Mouse (Mus musculus) liver, adult 2 months (tissue): ENCODE results near the gene Lhpp. TPM values are rescaled to one million over a fixed set of nuclear protein-coding genes. Genes with fewer than 3 reads are reported as not detected.
A peak's percentile ranks its signal among the peaks of the same experiment; 100 is the strongest.

Experiments
- DNase-seq: peaks from one replicate; pipeline ENCODE4 v3.0.0-alpha.2; 2011; ENCODE audit warnings: low read depth, low spot score; ENCODE audit errors: extremely low read depth
- H3K27ac ChIP-seq: fragments of 200-500 bp; replicated peaks from 2 replicates; pipeline ENCODE4 v1.5.1; 2012; ENCODE audit warnings: low read depth, mild to moderate bottlenecking, control low read depth, inconsistent platforms, low read length; ENCODE audit not compliant: insufficient read depth
- H3K27me3 ChIP-seq: fragments of 200-500 bp; 2 replicates; pipeline ENCODE4 v1.6.1; 2012; ENCODE audit warnings: mild to moderate bottlenecking, moderate library complexity, low read length, inconsistent platforms; ENCODE audit not compliant: control insufficient read depth, insufficient read depth
- H3K36me3 ChIP-seq: fragments of 200-500 bp; 2 replicates; pipeline ENCODE4 v1.6.1; 2012; ENCODE audit warnings: low read length, inconsistent platforms; ENCODE audit not compliant: control insufficient read depth, insufficient read depth
- H3K4me1 ChIP-seq: fragments of 200-500 bp; 2 replicates; pipeline ENCODE4 v1.6.1; 2011; ENCODE audit warnings: low read length; ENCODE audit not compliant: control insufficient read depth, insufficient read depth
- H3K4me3 ChIP-seq: fragments of 200-500 bp; 2 replicates; pipeline ENCODE4 v1.5.1; 2011; ENCODE audit warnings: low read depth, mild to moderate bottlenecking, control low read depth, low read length, moderate library complexity; ENCODE audit not compliant: insufficient read depth
- H3K79me2 ChIP-seq: fragments of 200-500 bp; 2 replicates; pipeline ENCODE4 v1.6.1; 2012; ENCODE audit warnings: inconsistent platforms, mild to moderate bottlenecking, low read length, moderate library complexity; ENCODE audit not compliant: control insufficient read depth, insufficient read depth
- H3K9ac ChIP-seq: fragments of 200-500 bp; 2 replicates; pipeline ENCODE4 v1.6.1; 2012; ENCODE audit warnings: low read depth, mild to moderate bottlenecking, control low read depth, inconsistent platforms, low read length
- CTCF ChIP-seq: fragments of 200-500 bp; IDR thresholded peaks from 2 replicates; pipeline ENCODE4 v1.5.1; 2011; ENCODE audit warnings: low read depth, low read length, control low read depth
- POLR2A ChIP-seq: fragments of 200-500 bp; IDR thresholded peaks from 2 replicates; pipeline ENCODE4 v1.6.1; 2011; ENCODE audit warnings: low read length, control low read depth; ENCODE audit not compliant: insufficient read depth; ENCODE audit errors: extremely low read depth
- WGBS: fragments of 180-500 bp; shearing (Covaris S2); methylation state at CpG from one replicate; pipeline ENCODE4 v1.1.7; 2018; 5-methylcytosine and 5-hydroxymethylcytosine counted together
- polyA plus RNA-seq: library from polyadenylated mRNA; depleted of rRNA; stranded (reverse); fragments of >200 nt; gene quantifications from 2 replicates; pipeline ENCODE4 v1.2.3, GENCODE M21; 2012
- total RNA-seq: library from RNA; depleted of rRNA; stranded (reverse); fragments of >200 nt; gene quantifications from 2 replicates; pipeline ENCODE4 v1.2.3, GENCODE M21; 2014

Gene Lhpp
- total and polyA plus RNA-seq, 2 experiments = 60.2 to 137 TPM

- H3K79me2 ChIP-seq = no peaks in the 10 kb centered on the region
- peak; percentile 71 for DNase-seq
- no peak overlapping the region for H3K27ac ChIP-seq
- no peak overlapping the region for H3K9ac ChIP-seq
- TF ChIP-seq CTCF (no peak), POLR2A (no peak)
- no peaks in the 10 kb centered on the region for H3K27me3 ChIP-seq
- no peak overlapping the region for H3K4me3 ChIP-seq
- peaks cover 11% of the 10 kb centered on the region for H3K4me1 ChIP-seq
- H3K36me3 ChIP-seq = no peaks in the 10 kb centered on the region
- WGBS = 89% methylated on average over 8 of the region's 8 CpGs
Measured at GRCm38 (mm10) chr7:132704310-132704875, 94.0 kb downstream of the Lhpp start.

GRCm38 (mm10) chr7:132705130-132705529, 94.7 kb downstream of the Lhpp start:
- DNase-seq = no peak
- Histone ChIP-seq H3K79me2 (no peaks in the 10 kb centered on the region), H3K4me1 (peaks cover 11% of the 10 kb centered on the region), H3K27me3 (no peaks in the 10 kb centered on the region), H3K9ac (no peak overlapping the region), H3K4me3 (no peak overlapping the region), H3K36me3 (no peaks in the 10 kb centered on the region), H3K27ac (no peak overlapping the region)
- 90% methylated on average over 7 of the region's 7 CpGs for WGBS
- no peak for TF ChIP-seq POLR2A
- peak; percentile 63 for TF ChIP-seq CTCF

- H3K27me3 ChIP-seq = no peaks in the 10 kb centered on the region
- H3K4me3 ChIP-seq = no peak overlapping the region
- TF ChIP-seq POLR2A (no peak), CTCF (no peak)
- no peak for DNase-seq
- H3K36me3 ChIP-seq = no peaks in the 10 kb centered on the region
- H3K4me1 ChIP-seq = no peaks in the 10 kb centered on the region
- WGBS = 74% methylated on average over 9 of the region's 9 CpGs
- no peak overlapping the region for H3K9ac ChIP-seq
- no peak overlapping the region for H3K27ac ChIP-seq
- H3K79me2 ChIP-seq = no peaks in the 10 kb centered on the region
Measured at GRCm38 (mm10) chr7:132711579-132711978, 101.1 kb downstream of the Lhpp start.

- no peak for DNase-seq
- no peaks in the 10 kb centered on the region for H3K36me3 ChIP-seq
- no peak overlapping the region for H3K27ac ChIP-seq
- 65% methylated on average over 16 of the region's 16 CpGs for WGBS
- H3K9ac ChIP-seq = no peak overlapping the region
- no peaks in the 10 kb centered on the region for H3K79me2 ChIP-seq
- H3K27me3 ChIP-seq = no peaks in the 10 kb centered on the region
- TF ChIP-seq POLR2A (no peak), CTCF (no peak)
- H3K4me1 ChIP-seq = no peaks in the 10 kb centered on the region
- H3K4me3 ChIP-seq = no peak overlapping the region
Measured at GRCm38 (mm10) chr7:132712044-132712708, 101.7 kb downstream of the Lhpp start.

GRCm38 (mm10) chr7:132712956-132713355, 102.5 kb downstream of the Lhpp start:
- H3K36me3 ChIP-seq = no peaks in the 10 kb centered on the region
- H3K9ac ChIP-seq = no peak overlapping the region; the same call in 1 of the 2 replicates
- H3K27me3 ChIP-seq = no peaks in the 10 kb centered on the region
- TF ChIP-seq POLR2A (no peak), CTCF (no peak)
- H3K27ac ChIP-seq = 0 out of 2 replicates have a peak overlapping the region, but pooled peaks have one; percentile 8
- DNase-seq = no peak
- no peak overlapping the region for H3K4me3 ChIP-seq
- H3K4me1 ChIP-seq = no peaks in the 10 kb centered on the region
- WGBS = 84% methylated on average over 7 of the region's 7 CpGs
- H3K79me2 ChIP-seq = no peaks in the 10 kb centered on the region
